Mouse (Mus musculus): ENCODE results near the gene Efcab8.
A peak's percentile ranks its signal among the peaks of the same experiment; 100 is the strongest.
"Not testable (repeated sequence)": the region's sequence is repeated elsewhere in the genome, so short reads cannot be mapped to it uniquely, and the experiment has no call there.

Efcab8 gene

GRCm38 (mm10) chr2:153824593-153824992 is 44.9 kb downstream of the Efcab8 start:
- no peak for DNase-seq (ENCODE audit: low read depth, low spot score)

- not testable (repeated sequence) for DNase-seq (ENCODE audit: low read depth, low spot score)
These were observed 46.2 kb downstream of the Efcab8 start for GRCm38 (mm10) chr2:153825900-153826299.

- no peak for DNase-seq (ENCODE audit: low read depth, low spot score)
These were observed 47.6 kb downstream of the Efcab8 start for GRCm38 (mm10) chr2:153827171-153827830.

GRCm38 (mm10) chr2:153828704-153829103 is 49.0 kb downstream of the Efcab8 start:
- DNase-seq (ENCODE audit: low read depth, low spot score), result no peak

- DNase-seq (ENCODE audit: low read depth, low spot score), result no peak
These were observed 53.6 kb downstream of the Efcab8 start for GRCm38 (mm10) chr2:153833291-153833690.

- no peak for DNase-seq (ENCODE audit: low read depth, low spot score)
These were observed 63.1 kb downstream of the Efcab8 start for GRCm38 (mm10) chr2:153842854-153843253.

GRCm38 (mm10) chr2:153848389-153848788 is 68.7 kb downstream of the Efcab8 start:
- no peak for DNase-seq (ENCODE audit: low read depth, low spot score)

GRCm38 (mm10) chr2:153850351-153851029 is 70.8 kb downstream of the Efcab8 start:
- no peak for DNase-seq (ENCODE audit: low read depth, low spot score)

- DNase-seq (ENCODE audit: low read depth, low spot score), result peak; percentile 8
These were observed 71.3 kb downstream of the Efcab8 start for GRCm38 (mm10) chr2:153851030-153851360.

GRCm38 (mm10) chr2:153853544-153853943 is 73.8 kb downstream of the Efcab8 start:
- DNase-seq (ENCODE audit: low read depth, low spot score), result no peak

GRCm38 (mm10) chr2:153859581-153859980 is 79.8 kb downstream of the Efcab8 start:
- no peak for DNase-seq (ENCODE audit: low read depth, low spot score)

GRCm38 (mm10) chr2:153860315-153860714 is 80.6 kb downstream of the Efcab8 start:
- no peak for DNase-seq (ENCODE audit: low read depth, low spot score)

GRCm38 (mm10) chr2:153860715-153861114 is 81.0 kb downstream of the Efcab8 start:
- DNase-seq (ENCODE audit: low read depth, low spot score), result no peak

- DNase-seq (ENCODE audit: low read depth, low spot score), result no peak
These were observed 82.2 kb downstream of the Efcab8 start for GRCm38 (mm10) chr2:153861960-153862359.

- DNase-seq (ENCODE audit: low read depth, low spot score), result no peak
These were observed 91.3 kb downstream of the Efcab8 start, which contains the start of gene Sun5 for GRCm38 (mm10) chr2:153870984-153871383. Sun5 (minus strand) TSS chr2:153871084.

GRCm38 (mm10) chr2:153874745-153875144 is 95.0 kb downstream of the Efcab8 start, which contains the start of gene Bpifb2:
Bpifb2 (plus strand) TSS chr2:153875045.
- no peak for DNase-seq (ENCODE audit: low read depth, low spot score)

All from skeletal muscle tissue, adult 2 months (tissue).